Mouse (Mus musculus) induced T-regulatory cell, adult 2 months (primary cell): Measurements from ENCODE around the gene Prkcz.
"Not testable (repeated sequence)": the region's sequence is repeated elsewhere in the genome, so short reads cannot be mapped to it uniquely, and the experiment has no call there.

Experiments
- DNase-seq: peaks from one replicate; pipeline ENCODE4 v3.0.0-alpha.2; 2012; ENCODE audit warnings: low read depth

The Prkcz gene

GRCm38 (mm10) chr4:155359560-155360464, 1.3 kb downstream of the Prkcz start:
- no peak for DNase-seq

- DNase-seq, result peak; percentile 65
Measured at GRCm38 (mm10) chr4:155357601-155358000, 3.6 kb downstream of the Prkcz start.

- DNase-seq, result no peak
Measured at GRCm38 (mm10) chr4:155356354-155356753, 4.8 kb downstream of the Prkcz start.

GRCm38 (mm10) chr4:155354546-155354945, 6.6 kb downstream of the Prkcz start:
- DNase-seq, result no peak

GRCm38 (mm10) chr4:155354035-155354434, 7.1 kb downstream of the Prkcz start:
- no peak for DNase-seq

GRCm38 (mm10) chr4:155352581-155352980, 8.6 kb downstream of the Prkcz start:
- no peak for DNase-seq

- DNase-seq, result no peak
Measured at GRCm38 (mm10) chr4:155346350-155346749, 14.8 kb downstream of the Prkcz start.

- DNase-seq, result peak; percentile 45
Measured at GRCm38 (mm10) chr4:155345608-155345953, 15.6 kb downstream of the Prkcz start.

- DNase-seq, result peak; percentile 32
Measured at GRCm38 (mm10) chr4:155344716-155345607, 16.2 kb downstream of the Prkcz start.

GRCm38 (mm10) chr4:155344299-155344600, 16.9 kb downstream of the Prkcz start:
- DNase-seq, result no peak

- DNase-seq, result no peak
Measured at GRCm38 (mm10) chr4:155343415-155344298, 17.5 kb downstream of the Prkcz start.

GRCm38 (mm10) chr4:155336284-155337050, 24.7 kb downstream of the Prkcz start:
- no peak for DNase-seq

GRCm38 (mm10) chr4:155332253-155332652, 28.9 kb downstream of the Prkcz start:
- no peak for DNase-seq

GRCm38 (mm10) chr4:155328385-155328784, 32.8 kb downstream of the Prkcz start:
- DNase-seq, result not testable (repeated sequence)

- DNase-seq, result no peak
Measured at GRCm38 (mm10) chr4:155325773-155326172, 35.4 kb downstream of the Prkcz start.

GRCm38 (mm10) chr4:155324511-155324910, 36.6 kb downstream of the Prkcz start:
- no peak for DNase-seq

GRCm38 (mm10) chr4:155323081-155323795, 37.9 kb downstream of the Prkcz start:
- no peak for DNase-seq

GRCm38 (mm10) chr4:155320281-155321244, 40.6 kb downstream of the Prkcz start:
- peak; percentile 79 for DNase-seq

- DNase-seq, result peak; percentile 50
Measured at GRCm38 (mm10) chr4:155318266-155318665, 42.9 kb downstream of the Prkcz start.
